Mouse (Mus musculus): ENCODE measurements at regions not wholly inside any gene's neighbourhood (a gene's known extent, or its start where the extent isn't known, plus 50 kb on each side); places are given as distances from the start of the nearest gene placed in this dataset.

GRCm38 (mm10) chr1:13941351-13941750, 2151.8 kb downstream of the 4930444P10Rik start:
- DNase-seq (ENCODE audit: low spot score), result no peak

GRCm38 (mm10) chr1:13938344-13938743, 2154.8 kb downstream of the 4930444P10Rik start:
- no peak for DNase-seq (ENCODE audit: low spot score)

GRCm38 (mm10) chr1:13935938-13936491, 2157.1 kb downstream of the 4930444P10Rik start:
- no peak for DNase-seq (ENCODE audit: low spot score)

GRCm38 (mm10) chr1:13928679-13929078, 2164.4 kb downstream of the 4930444P10Rik start:
- no peak for DNase-seq (ENCODE audit: low spot score)

GRCm38 (mm10) chr1:13927964-13928363, 2165.2 kb downstream of the 4930444P10Rik start:
- DNase-seq (ENCODE audit: low spot score), result no peak

- no peak for DNase-seq (ENCODE audit: low spot score)
Observed at GRCm38 (mm10) chr1:13925994-13926393, 2167.1 kb downstream of the 4930444P10Rik start.

- no peak for DNase-seq (ENCODE audit: low spot score)
Observed at GRCm38 (mm10) chr1:13915216-13915615, 2177.9 kb downstream of the 4930444P10Rik start.

GRCm38 (mm10) chr1:13879126-13879525, 2214.0 kb downstream of the 4930444P10Rik start:
- DNase-seq (ENCODE audit: low spot score), result no peak

GRCm38 (mm10) chr1:13873925-13874324, 2219.2 kb downstream of the 4930444P10Rik start:
- no peak for DNase-seq (ENCODE audit: low spot score)

- no peak for DNase-seq (ENCODE audit: low spot score)
Observed at GRCm38 (mm10) chr1:13872536-13872935, 2220.6 kb downstream of the 4930444P10Rik start.

GRCm38 (mm10) chr1:13870631-13871286, 2222.4 kb downstream of the 4930444P10Rik start:
- DNase-seq (ENCODE audit: low spot score), result no peak

GRCm38 (mm10) chr1:13865713-13866112, 2227.4 kb downstream of the 4930444P10Rik start:
- DNase-seq (ENCODE audit: low spot score), result no peak

- no peak for DNase-seq (ENCODE audit: low spot score)
Observed at GRCm38 (mm10) chr1:13863712-13864111, 2229.4 kb downstream of the 4930444P10Rik start.

GRCm38 (mm10) chr1:13861070-13861511, 2232.0 kb downstream of the 4930444P10Rik start:
- DNase-seq (ENCODE audit: low spot score), result no peak

GRCm38 (mm10) chr1:13860469-13860868, 2232.7 kb downstream of the 4930444P10Rik start:
- DNase-seq (ENCODE audit: low spot score), result no peak

- no peak for DNase-seq (ENCODE audit: low spot score)
Observed at GRCm38 (mm10) chr1:13859723-13860122, 2233.4 kb downstream of the 4930444P10Rik start.

GRCm38 (mm10) chr1:13858371-13859018, 2234.6 kb downstream of the 4930444P10Rik start:
- no peak for DNase-seq (ENCODE audit: low spot score)

GRCm38 (mm10) chr1:13856998-13857397, 2236.1 kb downstream of the 4930444P10Rik start:
- DNase-seq (ENCODE audit: low spot score), result no peak

GRCm38 (mm10) chr1:13851144-13851543, 2242.0 kb downstream of the 4930444P10Rik start:
- no peak for DNase-seq (ENCODE audit: low spot score)

GRCm38 (mm10) chr1:13849071-13849470, 2244.1 kb downstream of the 4930444P10Rik start:
- no peak for DNase-seq (ENCODE audit: low spot score)

GRCm38 (mm10) chr1:13846336-13846865, 2246.7 kb downstream of the 4930444P10Rik start:
- DNase-seq (ENCODE audit: low spot score), result no peak

- DNase-seq (ENCODE audit: low spot score), result no peak
Observed at GRCm38 (mm10) chr1:13840309-13840622, 2252.9 kb downstream of the 4930444P10Rik start.
